Mouse (Mus musculus) ES-CJ7 (cell line): ENCODE data around the gene Spag17.

ENCODE experiments used
- DNase-seq: peaks from one replicate; pipeline ENCODE4 v3.0.0; 2011; ENCODE audit warnings: low read depth, low spot score

Gene Spag17

GRCm38 (mm10) chr3:100162315-100163105 lies 277.3 kb downstream of the Spag17 start, which contains the start of the genes Gdap2 and Wdr3:
Gene Gdap2, plus strand, starts transcription at chr3:100162381.
Gene Wdr3, minus strand, starts transcription at chr3:100162407.
- peak; percentile 91 for DNase-seq

- no peak for DNase-seq
These were observed 278.4 kb downstream of the Spag17 start for GRCm38 (mm10) chr3:100163556-100163955.

GRCm38 (mm10) chr3:100164991-100165390 lies 279.8 kb downstream of the Spag17 start:
- DNase-seq, result no peak

- DNase-seq, result no peak
These were observed 290.8 kb downstream of the Spag17 start for GRCm38 (mm10) chr3:100176031-100176430.

GRCm38 (mm10) chr3:100180471-100180870 lies 295.3 kb downstream of the Spag17 start:
- DNase-seq, result no peak

- peak; percentile 63 for DNase-seq
These were observed 304.2 kb downstream of the Spag17 start for GRCm38 (mm10) chr3:100189444-100189843.

- no peak for DNase-seq
These were observed 304.7 kb downstream of the Spag17 start for GRCm38 (mm10) chr3:100189861-100190260.
